Mouse (Mus musculus) forelimb bud, embryonic 11.5 days (tissue): Measurements from ENCODE around the gene Scamp4.
"Not testable (repeated sequence)": the region's sequence is repeated elsewhere in the genome, so short reads cannot be mapped to it uniquely, and the experiment has no call there.

Experiments
- DNase-seq: peaks from one replicate; pipeline ENCODE4 v3.0.0-alpha.2; 2012; ENCODE audit warnings: low read depth, low spot score

The Scamp4 gene

DNA sequence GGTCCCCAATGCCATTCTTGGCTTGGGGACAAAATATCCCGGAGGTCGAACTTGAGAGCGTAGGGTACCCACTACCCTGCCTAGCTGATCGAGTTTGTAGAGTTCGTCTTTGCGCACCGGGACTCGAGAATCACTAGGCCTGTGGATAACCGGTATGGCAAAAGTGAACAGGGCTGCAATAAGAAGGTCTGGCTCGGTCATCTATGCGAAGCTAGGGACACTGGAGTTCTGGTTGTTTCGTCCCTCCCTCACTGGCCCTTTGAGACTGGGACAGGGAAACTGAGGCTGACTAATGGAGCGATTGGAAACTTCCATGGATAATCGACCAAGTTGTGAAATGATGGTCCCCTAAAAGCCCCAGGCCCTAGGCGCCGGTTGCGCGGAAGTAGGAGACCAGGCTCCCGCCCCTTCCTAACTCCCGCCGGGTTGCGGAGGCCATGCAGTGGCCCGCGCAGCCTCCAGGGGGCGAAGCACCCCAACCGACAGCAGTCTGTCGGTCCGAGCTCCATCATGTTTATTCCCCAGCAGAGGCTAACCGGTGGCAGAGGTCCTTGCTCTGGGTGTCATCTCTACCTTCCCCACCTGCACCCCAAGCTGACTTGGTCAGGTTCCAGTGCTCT, 24.4 kb upstream of the Scamp4 start:
- DNase-seq = peak; percentile 83

DNA sequence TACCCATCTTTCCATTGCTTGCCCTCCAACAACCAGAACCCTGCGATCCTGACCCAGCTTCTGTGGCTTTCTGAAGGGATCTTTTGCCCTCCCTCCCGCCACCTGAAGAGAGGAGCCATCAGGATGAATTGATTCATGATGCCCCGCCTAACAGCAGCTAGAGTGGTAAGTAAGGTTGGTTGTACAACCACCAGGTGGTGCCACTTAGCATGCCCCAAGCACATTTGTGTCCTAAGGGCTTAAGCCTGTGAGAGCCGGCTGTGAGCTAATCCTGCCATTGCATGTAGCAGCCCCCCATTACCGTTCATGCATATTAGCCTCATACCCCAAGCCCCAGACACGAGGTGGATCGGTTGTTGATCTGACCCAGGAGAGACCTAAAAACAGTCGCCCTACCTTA, 23.8 kb upstream of the Scamp4 start:
- peak; percentile 67 for DNase-seq

DNA sequence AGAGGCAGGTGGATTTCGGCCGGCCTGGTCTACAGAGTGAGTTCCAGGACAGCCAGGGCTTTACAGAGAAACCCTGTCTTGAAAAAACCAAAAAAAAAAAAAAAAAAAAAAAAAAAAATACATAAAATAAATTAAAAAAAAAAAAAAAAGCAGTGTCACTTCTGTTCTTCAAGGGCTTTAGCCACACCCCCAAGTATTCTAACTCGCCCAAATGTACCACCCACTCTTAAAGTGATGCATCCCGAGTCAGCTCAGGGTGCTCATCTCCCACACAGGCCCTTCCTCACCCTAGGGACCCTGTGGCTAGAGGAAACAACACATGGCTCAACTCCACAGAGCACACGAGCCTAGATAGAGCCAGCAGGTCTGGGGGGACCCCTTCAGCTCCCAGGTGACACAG, 19.6 kb upstream of the Scamp4 start:
- no peak for DNase-seq

DNA sequence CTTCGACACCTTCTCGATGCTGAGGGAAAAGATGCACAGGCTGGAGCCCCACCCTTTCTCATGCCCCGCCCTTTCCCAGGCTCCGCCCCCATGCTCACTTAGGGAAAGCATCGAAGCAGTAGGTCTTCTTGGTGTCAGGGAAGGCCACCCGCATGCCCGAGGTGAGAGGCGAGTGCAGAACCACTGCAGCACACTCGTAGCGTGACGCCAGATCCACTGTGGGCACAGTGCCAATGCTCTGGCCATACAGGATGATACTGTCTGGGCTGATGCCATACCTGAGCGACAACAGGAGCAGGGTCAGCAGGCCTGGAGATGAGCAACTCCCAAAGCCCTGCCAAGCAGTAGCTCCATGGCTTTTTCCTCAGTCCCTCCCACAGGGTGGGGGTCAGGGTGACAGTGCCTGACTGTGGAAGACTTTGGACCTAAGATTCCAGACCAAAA, 18.6 kb upstream of the Scamp4 start:
- DNase-seq = no peak

DNA sequence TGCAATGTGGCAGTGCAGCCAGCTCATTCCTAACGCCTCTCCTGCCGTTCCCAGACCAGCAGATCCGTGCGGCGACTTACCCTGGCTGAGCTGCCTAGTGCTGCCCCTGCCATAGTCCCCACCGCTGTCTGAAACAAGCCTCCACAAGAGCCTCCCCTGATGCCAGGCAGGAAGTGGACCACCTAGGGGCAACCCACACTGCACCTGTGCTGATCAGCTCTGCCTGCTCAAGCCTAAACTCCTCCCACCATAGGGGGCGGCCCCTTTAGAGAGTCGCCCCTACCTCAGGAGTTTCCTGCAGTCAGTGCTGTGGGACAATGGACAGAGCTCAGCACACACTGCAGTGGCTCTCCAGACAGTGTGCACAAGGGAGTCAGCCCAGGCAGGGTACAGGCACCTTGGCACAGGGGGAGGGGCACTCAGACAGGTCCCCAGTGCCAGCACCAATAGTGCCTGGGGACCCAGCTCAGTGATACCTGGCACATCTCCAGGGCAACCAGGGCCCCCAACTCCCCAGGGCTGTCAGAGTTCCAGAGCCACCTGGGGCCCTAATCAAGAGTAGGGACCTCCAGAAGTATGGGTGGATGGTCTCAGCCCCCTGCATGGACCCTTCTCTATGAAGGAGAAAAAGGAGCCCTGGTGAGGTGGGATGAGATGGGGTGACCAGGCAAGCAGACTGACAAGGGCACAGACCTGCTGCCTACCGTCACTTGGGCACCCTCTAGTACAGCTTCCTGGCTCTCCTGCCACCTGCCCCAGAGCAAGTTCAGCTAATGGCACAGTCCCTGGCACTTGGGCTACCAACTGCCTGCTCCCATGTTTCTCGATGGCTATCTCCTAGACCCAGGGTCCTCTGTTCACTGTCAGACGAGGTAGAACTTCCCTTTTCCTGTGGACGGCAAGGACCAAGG, 17.8 kb upstream of the Scamp4 start:
- no peak for DNase-seq

DNA sequence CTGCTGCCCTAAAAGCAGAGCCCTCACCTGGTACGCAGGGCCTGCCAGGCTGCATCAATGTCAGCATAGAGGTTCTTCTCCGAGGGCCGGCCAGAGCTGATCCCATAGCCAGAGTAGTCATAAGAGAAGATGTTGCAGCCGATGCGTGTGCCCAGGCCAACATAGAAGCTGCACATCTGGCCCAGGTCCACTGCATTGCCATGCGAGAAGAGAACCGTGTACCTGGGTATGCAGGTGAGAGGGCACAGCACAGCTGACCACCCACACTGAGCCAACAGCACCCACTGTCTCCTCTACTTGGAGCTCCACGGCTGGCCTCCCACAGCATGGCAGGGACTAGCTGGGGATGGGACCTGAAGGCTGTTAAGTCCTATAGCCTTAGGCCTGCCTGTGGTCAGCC, 17.1 kb upstream of the Scamp4 start:
- no peak for DNase-seq

DNA sequence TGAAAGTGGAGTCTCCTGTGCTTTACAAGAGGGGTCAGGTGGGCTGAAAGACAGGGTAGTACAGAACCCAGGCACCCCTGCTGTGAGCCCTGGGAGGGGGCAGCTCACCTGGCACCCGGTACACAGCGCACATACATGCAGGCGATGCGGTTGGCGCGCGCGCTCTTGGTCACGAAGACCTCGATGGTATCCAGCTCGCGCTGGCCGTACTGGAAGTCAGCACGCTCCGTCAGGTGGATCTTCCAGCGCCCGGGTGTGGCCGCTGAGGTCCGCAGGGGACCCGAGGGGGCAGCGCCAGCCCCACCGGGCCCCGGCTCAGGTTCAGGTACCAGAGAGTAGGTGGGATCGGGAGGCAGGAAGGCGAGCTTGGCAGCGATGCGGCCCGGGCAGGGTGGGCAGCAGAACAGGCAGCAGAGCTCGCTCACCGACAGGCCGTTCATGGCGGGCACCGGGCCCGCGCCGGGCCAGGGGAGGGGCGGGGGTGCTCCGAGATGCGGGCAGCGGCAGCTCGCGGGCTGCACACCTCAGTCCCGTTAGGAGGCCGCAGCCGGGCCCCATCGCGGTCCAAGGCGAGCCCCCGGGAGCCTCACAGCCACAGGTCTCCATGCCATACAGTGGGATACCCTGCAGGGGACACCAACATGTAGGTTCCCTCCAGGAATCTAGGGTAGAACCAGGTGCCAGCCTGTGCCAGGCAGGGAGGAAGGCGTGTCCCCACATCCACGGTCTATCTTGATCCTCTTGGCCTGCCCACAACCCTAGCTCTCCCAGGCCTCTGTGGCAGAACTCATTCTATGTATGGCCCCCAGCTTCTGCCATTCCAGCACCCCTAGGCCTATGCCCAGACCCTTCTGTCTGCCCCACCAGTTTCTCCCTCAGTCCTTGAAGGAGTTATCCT, 16.0 kb upstream of the Scamp4 start:
- no peak for DNase-seq

DNA sequence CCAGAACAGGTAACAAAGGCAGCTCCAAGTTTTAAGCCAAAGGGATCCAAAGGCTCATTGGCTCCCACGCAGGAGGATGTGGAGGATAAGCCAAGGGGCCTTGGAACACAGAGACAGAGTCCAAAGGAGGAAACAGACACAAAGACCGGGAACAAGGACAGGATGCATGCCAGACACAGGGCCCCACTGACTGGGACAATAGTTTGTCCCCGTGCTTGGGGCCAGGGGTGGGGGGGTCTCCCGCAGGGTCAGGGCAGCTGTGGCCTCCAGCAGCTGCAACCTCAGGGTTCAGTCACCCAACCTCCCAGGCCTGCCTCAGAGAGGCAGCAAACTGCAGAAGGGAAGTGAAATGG, 15.4 kb upstream of the Scamp4 start:
- DNase-seq = no peak

DNA sequence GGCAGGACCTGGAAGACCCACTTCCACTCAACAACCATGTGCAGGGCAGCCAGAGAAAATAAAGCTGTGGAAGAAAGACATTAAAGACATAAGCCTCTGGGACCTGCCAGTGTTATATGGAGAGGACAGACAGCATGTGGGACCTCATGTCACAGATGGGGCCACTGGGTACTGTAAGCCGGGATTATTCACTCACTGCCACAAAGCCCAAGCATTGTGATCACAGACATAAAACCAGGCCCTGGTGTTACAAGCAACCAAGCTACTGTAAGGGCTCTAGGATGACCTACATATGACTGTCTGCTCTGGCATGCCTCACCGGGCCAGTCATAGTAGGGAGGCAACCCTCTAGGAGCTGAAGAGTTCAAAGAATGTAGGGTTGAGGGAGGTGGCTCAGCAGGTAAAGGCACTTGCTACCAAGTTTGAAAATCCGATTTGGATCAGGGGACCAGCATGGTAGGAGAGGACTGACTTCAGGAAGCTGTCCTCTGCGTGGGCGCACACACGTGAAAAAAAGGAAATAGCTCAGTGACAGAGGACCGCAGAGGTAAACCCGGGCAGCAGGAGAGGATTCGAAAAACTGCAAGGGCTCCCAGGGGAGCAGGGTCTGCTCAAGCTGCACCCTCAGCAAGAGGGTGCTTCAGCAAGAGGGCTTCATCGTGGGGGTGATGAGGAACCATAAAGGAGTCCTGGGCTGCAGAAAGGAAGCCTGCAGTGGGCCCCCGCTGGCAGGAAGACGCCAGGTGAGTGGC, 13.4 kb upstream of the Scamp4 start:
- no peak for DNase-seq

DNA sequence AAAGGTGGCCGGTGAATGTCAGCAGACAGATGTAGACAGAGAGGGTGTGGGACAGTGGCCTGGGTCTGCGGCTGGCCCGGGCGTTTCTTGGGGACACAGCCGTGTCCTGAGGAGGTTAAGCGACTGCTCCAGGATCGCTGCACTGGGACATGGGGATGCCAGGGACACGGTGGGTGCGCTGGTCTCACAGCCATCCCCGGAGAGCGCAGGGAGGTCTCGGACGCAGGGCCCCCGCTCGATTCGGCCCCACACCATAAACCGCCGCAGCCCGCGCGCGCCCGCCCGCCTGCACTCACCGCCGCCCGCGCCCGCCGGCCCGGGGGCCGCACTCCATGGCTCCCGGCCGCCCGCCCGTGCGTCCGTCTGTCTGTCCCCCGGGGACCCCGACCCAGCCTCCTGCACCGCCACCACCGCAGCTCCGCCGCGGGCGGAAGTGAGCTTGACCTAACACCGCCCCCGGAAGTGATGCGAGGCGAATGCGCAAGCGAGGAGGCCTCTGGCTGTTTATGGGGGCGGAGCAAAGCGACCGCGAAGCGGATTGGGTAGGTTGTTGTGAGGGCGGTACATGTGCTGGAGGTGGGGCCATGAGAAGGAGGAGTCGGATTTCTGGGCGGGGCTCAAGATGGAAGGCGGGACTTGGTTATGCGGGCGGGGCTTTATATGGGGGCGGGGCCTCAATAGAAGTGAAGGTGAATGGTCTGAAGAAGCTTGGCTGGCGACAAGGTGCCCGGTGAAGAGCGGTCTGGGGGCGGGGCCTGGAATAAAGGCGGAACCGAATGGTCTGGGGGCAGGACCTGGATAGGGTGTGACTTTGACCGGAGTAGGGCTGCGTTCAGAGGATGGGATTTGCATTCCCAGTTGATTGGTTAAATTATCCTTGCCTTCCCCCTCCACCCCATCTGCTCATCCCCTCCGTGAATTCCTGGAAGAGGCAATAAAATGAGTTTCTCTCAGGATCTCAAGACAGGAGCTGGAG, 12.5 kb upstream of the Scamp4 start, which contains the start of gene Abhd17a:
Gene Abhd17a, minus strand, starts transcription at position 463 of the 976 bp plus-strand sequence.
- peak; percentile 99 for DNase-seq

DNA sequence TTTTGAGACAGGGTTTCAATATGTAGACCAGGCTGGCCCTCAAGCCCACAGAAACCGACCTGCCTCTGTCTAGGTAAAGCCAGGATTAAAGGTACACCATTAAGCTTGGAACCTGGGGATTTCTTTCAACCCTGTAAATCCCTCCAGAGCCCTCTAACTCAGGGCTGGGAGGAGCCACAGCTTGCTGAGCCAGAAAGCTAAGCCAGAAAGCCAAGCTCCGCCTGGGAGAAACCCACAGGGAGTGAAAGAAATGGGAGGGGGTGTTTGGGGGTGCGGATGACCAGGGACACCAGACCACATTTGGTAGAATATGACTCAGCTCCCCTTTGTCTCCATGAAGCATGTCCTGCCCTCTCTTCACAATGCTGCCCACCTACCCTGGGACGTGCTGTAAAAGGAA, 6.4 kb upstream of the Scamp4 start:
- DNase-seq = no peak

DNA sequence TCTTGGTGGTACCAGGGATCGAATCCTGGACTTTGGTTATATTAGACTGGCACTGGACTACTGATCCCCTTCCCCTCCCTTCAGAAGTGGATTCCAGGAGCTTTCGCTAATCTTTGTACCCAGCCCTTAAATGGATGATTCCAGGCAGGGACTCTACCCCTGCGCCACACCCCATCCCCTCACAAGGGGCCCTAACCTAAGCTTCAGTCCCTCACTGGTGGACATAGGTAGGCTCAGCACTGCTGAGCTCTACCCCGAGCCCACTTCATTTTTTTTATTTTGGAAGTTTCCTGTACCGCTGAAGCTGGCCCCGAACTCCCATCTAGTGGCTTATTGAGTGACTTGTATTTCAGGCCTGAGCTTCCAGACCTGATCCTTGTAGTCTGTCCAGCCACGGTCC, 692 bp downstream of the Scamp4 start:
- DNase-seq = no peak

DNA sequence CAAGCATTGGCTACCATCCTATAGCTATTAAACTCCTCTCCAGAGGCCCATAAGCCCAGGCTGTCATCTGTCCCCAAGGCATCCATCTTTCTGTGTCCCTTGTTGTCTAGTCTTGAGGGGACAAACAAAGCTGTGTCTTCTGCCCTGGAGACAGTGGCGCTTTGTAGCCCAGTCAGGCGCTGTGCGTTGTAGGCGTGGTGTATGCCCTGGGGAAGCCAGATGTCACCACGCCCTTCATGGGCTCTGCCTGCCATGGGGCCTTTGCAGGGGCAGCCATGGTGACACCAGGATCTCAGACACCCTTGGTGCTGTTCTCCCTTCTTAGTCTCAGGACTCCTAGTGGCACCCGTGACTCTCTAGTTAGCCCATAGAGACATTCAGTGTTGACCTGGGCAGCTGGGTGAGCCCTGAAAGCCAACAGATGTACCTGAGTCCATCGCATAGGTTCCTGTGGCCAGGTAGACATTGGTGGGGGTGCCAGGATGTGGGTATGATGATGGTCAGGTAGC, 1.4 kb downstream of the Scamp4 start:
- no peak for DNase-seq

DNA sequence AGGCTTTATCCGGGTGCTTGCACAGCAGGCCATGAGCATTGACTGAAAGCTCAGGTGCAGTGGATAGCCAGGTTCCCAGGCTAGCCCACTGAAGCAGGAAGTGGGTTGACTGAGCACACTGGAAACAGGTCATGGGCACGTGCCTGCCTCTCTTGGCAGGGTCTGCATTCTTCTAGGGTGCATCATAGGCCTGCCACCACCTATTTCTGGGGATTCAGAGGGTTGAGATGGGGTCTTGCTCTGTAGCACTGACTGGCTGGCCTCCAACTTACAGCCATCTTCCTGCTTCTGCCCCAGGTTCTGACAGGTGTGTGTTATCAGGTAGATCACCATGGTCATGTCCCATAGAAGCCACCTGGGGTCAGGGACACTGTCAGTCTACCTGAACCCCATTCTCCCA, 2.3 kb downstream of the Scamp4 start:
- no peak for DNase-seq

DNA sequence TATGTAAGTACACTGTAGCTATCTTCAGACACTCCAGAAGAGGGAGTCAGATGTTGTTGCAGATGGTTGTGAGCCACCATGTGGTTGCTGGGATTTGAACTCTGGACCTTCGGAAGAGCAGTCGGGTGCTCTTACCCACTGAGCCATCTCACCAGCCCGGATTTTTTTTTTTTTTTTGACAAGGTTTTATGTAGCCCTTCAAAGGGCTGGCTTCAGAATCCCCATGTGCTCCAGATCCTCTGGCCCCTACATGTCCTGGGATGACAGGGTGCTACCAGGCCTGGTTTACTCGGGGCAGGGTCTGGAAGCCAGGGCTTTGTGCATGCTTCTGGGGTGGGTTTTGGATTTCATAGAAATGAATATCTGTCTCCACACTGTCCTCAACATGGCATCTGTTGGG, 3.0 kb downstream of the Scamp4 start, which contains the start of gene Gm49322:
Gene Gm49322, plus strand, starts transcription at position 301 of the 400 bp plus-strand sequence.
- not testable (repeated sequence) for DNase-seq

DNA sequence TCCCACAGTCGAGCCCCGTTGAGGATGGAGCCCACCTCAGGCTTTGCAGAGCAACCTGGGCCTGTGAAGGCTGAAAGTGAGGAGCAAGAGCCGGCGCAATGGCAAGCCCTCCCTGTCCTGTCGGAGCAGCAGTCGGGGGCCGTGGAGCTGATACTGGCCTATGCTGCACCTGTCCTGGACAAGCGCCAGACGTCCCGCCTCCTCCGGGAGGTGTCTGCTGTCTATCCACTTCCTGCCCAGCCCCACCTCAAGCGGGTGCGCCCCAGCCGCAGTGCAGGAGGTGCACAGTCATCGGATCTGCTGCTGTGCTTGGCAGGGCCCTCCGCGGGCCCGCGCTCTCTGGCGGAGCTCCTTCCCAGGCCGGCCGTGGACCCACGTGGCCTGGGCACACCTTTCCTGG, 3.6 kb downstream of the Scamp4 start:
- no peak for DNase-seq

DNA sequence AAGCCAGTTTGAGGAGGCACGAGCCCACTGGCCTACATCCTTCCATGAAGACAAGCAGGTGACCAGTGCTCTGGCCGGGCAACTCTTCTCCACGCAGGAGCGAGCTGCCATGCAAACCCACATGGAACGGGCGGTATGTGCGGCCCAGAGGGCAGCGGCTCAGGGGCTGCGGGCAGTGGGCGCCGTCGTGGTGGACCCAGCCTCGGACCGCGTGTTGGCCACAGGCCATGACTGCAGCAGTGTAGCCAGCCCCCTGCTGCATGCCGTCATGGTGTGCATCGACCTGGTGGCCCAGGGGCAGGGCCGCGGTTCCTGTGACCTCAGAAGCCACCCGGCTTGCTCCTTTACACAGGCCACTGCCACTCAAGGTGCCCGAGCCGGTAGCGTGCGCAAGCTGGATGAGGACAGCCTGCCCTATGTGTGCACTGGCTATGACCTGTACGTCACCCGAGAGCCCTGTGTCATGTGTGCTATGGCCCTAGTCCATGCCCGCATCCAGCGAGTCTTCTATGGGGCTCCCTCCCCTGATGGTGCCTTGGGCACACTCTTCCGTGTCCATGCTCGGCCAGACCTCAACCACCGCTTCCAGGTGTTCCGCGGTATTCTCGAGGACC, 4.2 kb downstream of the Scamp4 start:
- no peak for DNase-seq

DNA sequence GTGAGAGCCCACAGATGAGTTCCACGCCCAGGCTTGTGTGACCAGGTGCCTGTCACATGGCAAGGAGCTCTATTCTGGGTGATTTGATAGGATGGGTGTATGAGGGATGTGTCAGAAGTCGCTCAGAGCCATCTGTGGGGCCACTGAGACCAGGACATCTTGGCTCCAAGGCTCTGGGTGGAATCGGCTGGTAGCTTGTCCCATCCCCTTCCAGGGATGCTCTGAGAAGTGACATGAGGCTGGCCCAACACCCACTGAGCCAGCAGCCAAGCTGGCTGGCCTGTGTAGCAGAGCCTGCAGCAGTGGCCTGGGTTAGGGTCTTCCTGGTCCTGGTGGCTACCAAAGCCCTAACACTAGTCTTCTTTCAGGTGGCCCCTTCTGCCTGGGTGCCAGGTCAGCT, 5.8 kb downstream of the Scamp4 start:
- no peak for DNase-seq

DNA sequence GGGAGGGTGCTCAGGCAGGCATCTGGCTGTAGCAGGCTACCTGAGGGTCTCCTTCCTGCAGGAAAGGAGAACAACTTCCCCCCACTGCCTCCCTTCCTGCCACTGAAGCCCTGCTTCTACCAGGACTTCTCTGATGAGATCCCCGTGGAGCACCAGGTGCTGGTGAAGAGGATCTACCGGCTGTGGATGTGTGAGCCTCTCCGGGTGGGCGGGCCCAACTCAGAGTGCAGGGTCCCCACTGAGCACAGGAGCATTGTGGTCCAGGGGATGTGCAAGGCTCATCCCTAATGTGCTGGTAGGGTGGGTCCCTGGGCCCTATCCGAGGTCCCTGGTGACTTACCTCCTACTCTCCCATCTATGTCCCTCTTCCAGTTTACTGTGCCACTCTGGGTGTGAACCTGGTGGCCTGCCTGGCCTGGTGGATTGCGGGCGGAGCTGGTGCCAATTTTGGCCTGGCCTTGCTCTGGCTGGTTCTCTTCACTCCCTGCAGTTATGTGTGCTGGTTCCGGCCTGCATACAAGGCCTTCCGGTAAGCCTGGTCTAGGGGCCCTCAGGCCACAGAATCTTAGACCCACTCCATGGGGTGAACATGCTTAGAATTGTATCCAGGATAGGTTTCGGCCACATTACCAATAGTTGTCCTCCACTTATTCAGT, 6.7 kb downstream of the Scamp4 start:
- no peak for DNase-seq
